Mouse (Mus musculus): ENCODE data around the gene Prrx1.

Gene Prrx1

DNA sequence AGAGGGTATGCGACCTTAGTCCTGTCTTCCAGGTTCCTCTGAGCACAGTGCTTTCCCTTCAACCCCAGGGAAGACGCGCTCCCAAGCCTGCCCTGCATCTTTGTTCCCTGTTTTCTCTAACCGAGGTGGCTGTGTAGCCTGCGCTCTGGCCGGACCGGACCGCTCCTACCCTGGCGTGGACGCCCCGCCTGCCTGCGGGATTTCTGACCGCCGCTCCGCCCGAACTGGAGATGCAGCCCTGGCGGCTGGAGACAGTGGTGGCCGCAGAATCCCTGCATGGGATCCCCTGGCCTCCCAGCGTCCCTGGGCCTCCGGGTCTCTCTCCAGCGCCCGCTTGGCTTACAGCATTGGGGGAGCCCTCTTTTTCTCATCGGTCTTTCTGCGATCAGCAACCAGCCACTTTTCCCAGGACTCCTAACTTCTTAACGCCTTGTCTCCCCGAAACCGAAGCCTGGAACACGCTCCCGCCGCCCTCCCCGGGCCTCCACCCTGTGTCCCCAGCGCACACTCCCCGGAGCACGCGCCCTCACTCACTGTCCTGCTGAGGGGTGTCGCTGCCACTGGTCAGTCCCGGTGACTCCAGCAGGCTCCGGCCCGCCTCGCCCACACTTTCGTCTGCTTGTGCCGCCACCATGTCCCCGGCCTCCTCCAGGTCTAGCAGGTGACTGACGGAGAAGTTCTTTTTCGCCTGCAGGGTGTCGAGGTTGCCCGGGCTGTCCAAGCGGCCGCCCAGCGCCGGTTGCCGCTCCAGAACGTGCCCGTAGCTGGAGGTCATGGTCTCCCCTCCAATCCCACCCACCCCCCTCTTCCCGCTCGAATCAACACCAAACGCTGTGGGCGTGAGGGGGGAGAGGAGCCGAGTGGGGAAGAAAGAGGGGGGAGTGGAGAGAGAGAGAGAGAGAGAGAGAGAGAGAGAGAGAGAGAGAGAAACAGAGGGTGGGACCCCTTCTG is 1.4 kb downstream of the Prrx1 start:
- no peak for DNase-seq (ENCODE audit: low read depth, low spot score)

DNA sequence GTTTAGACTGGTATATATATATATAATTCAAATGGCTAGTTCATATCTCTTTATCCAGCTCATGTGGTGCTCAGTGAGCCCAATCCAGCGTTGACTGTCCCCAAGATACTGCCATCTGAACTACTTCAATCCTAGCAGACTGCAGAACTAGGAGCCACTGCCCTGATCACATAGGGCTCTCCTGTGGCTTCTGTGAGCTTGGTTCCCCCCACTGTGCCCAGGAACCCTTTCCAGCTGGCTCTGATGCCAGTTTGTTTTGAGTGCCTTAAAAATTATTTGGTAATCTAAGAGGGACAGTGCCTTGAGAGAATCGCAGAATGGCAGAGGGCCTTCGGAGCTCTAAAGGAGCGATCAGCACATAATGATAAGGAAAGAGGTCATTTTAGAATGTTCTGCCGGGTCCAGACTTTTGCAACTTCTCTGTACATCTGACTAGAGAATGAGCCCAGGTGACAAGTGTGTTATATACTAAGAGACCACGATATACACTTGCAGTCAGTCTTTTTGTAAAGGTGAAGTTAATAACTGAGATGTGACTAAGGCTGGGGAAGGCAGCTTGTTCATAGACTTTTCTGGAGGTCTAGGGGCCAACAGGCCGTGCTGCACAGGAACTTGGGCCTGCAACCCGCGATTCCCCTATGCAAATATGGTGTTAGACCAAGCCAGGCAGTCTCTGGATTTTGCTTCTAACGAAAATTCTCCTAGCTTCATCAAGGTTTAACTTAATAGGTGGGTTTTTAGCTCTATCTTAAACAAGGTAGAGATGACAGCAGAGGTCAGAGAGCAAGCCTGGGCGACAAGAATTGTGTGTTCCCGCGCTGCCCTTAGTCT is 2.3 kb downstream of the Prrx1 start:
- DNase-seq (ENCODE audit: low read depth, low spot score): no peak

DNA sequence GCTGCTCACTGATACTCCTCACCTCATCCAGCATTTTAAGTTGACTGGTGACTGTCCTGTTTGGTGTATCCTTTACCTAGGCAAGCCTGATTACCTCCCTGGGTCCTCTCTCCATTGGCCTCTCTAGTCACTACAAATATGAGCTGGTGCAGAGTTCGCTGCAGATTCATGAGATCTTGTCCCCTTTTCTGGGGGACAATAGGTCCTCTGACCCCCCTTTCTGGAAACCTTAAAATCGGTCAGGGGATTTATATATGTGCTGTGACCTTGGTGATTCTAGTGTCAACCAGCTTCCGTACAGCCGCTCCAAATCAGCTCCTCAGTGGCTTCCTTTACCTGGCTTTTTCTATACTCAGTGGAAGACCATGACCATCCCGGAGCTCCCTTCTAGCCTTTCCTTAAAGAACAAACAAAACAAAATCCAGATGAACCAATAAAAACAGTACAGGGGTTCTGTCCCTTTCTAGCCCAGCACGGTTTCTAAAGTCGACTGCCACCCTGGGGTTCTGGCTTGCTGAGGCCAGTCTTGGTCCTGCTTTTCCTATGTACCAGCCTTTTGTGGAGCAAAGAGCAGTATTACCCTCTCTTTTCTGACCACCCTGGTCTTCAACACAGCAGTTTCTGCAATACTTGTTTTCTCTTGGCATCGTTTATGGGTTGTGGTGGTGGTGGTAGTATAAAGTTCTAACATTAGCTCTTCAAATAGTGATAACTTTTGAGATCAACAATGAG is 3.3 kb downstream of the Prrx1 start:
- DNase-seq (ENCODE audit: low read depth, low spot score): no peak

DNA sequence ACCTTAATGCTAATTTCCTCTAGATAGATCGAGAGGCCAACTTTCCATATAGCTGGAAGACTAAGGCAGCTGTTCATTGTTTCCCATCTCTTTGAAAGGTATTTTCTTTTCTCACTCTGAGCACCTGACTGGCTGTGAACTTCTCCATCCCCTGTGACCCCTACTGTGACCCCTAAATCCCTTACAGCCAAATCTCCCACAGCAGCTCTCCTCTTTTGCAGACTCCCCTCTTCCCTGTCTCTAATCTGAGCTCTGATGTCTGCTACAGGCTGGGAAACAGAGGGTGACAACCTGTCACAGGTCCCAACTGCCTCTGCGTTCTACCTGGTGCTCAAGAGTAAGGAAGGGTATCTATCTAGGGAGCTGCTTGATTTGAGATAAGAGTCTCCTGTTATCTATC is 4.0 kb downstream of the Prrx1 start:
- DNase-seq (ENCODE audit: low read depth, low spot score): no peak

DNA sequence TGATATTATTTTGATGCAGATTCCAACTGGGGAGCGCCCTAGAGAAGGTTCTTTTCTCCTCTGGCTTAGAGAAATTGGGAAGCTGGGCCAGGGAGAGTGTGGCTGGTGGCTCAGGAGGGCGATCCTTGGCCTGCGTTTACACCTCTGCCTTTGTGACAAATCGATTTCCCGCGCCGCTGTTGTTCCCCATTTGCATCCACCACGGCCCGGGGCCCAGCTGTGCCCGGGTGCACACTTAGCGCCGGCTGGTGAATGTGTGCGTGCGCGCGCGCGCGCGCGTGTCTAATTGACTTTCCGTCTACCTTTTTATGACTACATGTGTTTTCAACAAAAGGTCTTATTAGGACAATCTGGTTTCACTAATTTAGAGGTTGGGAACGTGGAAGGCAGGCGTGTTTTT is 4.9 kb downstream of the Prrx1 start:
- no peak for DNase-seq (ENCODE audit: low read depth, low spot score)

DNA sequence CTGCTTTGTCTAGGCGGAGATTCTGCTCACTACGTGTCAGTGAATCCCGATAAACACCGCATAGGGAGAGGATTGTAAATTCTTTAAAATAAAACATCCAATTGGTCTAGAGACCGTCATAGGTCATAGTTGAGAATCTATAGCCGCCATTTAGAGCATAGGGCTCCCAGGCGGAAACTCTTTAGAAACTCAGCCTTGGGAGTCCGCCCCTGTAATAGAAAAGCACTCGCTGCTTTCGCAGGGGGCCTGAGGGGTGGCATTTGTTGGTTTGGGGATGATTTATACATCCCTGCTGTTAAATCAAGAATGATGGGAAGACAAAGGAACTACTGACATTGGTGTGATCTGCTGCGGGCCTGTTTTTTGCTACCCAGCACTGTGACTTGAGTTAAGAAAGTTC is 5.8 kb downstream of the Prrx1 start:
- DNase-seq (ENCODE audit: low read depth, low spot score): no peak

DNA sequence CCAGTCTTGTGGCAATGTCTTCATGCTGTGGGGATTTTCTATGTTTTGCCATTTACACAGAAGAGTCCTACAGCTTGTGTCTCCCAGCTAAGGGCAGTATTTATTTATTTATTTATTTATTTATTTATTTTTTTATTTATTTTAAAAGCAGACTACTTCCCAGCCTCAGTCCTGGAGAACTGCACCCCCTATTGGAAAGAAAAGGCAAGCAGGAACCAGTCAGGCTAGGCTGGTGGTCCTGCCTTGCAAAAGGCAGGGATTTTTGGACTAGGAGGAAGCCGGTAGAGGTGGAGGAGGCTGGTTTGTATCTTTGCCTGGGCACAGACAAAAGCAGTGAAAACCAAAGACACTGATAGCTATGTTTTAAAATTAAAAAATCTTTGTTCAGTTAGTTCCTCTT is 7.6 kb downstream of the Prrx1 start:
- DNase-seq (ENCODE audit: low read depth, low spot score): no peak

DNA sequence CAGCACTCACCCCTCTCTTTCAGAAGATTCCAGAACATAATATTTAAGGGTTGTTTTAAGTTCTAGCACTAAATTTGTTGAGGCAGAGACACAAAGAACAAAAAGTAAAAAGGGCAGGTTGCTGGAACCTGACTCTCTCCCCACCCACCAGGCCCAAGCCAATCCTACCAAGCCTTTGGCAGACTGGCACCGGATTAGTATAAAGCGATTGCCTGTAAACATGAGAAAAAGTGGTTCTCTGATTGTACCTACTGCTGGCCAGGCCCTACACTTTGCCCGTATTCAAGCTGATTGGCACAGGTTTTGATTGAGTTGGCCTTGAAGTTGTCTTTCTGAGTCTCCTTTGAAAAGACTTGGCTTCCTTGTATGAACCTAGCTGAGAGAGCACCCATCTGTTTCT is 8.7 kb downstream of the Prrx1 start:
- no peak for DNase-seq (ENCODE audit: low read depth, low spot score)

DNA sequence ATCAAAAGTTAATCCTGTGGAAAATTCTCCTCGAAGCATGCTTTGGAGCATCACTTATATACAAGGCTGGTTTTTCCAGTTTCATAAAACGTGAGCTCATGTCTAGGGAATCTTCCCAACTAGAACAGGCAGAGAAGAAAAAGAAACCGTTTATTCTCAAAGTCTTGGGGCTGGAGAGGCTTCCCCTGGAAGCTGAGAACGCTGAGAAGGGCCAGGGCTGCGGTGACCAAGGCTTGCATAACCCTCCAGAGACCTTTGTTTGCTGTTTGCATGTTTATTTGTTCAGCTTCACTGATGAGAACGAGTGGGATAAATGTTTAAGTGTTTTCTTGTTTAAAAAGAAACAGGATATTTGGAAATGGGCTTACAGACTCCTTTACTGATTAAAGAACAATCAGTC is 11.2 kb downstream of the Prrx1 start:
- no peak for DNase-seq (ENCODE audit: low read depth, low spot score)

DNA sequence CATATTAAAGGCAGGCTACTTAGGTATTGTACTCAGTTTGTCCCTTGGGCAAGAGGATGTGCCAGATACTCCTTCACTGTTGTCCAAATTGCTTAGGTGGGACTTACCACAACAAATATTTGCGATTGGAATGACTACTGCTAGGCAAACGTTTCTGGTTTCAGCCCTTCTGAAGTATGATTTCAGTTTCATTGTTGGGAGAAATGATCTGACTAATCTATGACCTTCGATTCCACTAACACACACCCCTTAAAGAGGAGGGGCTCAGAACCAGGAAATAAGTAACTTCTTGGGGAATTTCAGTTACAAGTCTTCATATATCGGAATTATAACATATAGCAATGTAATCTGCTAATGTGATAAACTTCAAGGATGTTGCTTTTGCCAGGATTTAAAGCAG is 20.4 kb downstream of the Prrx1 start:
- no peak for DNase-seq (ENCODE audit: low read depth, low spot score)

DNA sequence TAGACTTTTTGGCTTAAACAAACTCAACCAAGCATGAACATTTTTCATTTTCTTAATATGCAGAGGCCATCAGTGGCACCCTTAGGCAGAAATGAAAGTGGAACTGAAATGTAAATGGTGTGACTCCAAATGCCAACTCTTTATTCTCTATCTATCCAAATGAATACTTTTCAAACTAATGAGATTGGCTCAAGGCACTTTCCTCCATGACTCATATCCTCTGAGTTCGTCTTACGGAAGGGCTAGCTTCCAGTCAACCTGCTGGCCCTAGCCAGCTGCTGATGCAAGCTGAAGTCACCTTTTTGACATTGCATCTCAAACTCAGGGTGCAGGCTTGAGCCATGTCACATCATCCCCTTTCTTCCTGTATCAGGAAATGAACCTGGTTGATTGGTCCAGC is 21.6 kb downstream of the Prrx1 start:
- DNase-seq (ENCODE audit: low read depth, low spot score): no peak

DNA sequence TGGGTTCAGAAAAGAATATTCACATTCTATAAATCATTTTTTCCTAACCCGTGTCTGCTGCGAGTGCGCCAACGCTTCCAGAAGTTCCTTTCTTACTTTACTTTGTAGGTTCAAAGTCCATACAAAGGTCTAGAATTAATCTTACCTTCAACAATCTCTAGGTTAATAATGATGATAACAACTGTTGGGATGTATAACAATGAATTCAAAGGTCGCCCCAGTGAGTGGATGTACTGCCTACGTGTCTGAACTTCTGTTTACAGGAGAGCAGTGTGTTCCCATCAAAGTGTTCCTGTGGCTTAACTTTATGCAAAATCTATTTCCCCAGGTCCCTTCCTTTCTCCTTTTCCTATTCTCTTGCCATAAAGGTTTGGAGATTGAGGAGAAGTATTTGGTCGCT is 24.4 kb downstream of the Prrx1 start:
- no peak for DNase-seq (ENCODE audit: low read depth, low spot score)

DNA sequence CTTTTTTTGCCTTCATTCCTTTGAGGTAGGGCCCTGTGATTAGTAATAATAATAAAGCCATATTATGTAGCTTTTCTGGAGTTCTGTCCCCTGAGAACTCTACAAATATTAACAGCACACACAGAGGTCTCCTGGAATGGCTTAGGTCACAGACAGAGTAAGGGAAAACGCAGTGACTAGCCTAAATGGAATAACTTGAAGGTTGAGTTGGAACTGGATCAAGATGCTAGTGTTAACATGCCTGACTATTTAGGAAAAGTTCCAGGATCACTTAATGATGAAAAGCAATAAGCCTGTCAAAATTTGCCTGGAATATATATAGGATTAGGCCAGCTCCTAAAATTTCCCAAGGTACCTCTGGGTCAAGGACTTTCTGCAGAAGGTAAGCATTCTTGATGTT is 28.0 kb downstream of the Prrx1 start:
- DNase-seq (ENCODE audit: low read depth, low spot score): no peak

DNA sequence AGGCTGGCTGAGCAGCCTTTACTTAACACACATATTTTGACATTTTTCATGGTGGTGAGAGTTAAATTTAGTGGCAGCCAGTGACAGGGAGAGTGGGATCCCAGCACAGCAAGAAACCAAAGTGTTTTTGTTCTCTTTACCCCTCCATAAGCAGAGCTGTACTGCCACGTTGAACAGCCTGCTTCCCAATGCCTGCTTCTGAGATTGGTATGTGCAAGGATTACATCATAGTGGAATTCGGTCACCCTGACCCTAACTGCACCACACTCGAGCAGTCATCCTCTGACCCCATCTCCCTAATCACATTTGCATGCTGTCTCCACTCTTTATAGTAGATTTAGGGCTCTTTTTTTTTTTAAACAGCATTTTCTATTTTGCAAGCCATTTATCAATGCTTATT is 28.4 kb downstream of the Prrx1 start:
- DNase-seq (ENCODE audit: low read depth, low spot score): no peak

DNA sequence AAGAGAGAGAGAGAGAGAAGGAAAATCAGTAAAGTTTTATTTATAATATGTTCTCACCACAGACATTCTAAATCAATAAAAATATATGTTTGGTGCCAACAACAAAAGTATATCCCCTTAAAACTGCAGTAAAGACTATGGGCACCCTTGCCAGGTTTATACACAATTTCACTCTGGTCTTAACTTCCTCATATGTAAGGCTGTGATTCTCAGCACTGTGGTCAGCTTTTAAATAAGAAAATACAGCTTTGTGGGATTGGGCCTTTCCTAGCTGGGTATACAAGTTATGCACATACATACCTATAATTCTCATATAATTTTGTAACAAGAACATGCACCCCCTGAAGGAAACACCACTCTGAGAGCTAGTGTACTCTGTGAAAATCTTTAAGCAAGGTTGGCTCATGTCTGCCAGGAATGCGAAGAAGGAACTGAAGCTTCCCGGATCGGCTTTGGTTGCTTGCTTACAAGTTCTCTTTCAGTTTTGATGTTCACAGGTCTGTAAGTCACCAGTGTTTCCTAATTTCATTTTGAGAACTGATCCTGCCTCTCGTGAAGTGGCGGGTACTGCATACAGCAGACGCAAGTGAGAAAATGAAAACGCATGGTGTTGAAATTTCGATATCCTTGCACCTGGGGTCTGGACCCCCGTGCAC is 29.4 kb downstream of the Prrx1 start:
- no peak for DNase-seq (ENCODE audit: low read depth, low spot score)

DNA sequence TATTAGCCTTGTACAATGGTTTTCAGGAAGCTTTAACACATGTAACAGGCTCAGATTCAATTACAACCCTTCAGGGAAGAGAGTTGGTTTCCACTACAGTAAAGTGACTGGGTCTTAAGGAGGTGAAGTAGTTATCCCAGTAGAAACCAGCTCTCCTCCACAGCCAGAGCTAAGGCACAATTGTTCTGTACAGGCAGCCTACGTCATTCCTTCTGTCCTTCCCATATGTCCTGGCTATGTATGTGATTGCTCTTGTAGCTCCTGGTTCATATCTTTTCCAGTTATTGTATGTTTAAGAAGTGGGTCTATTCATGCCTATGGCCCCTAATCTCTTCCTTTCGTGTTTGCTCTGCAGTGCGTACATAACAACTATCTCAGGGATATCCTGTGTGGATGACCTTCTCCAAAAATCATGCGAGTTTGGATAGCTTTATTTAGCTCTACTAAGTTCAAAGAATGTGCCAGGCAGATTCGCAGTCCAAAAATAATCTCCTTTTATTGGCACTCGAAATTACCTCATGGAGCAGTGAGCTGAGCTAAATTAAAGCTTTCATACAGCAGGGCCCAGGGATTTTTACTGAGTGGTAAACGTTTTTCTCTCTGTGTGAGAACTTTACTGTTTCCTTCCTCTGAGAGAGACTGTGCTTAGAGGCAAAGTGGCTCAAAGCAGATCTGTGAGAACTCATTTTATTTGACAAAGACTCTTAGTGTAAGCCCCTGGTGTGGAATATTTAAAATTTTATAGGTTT is 31.9 kb downstream of the Prrx1 start:
- DNase-seq (ENCODE audit: low read depth, low spot score): no peak

DNA sequence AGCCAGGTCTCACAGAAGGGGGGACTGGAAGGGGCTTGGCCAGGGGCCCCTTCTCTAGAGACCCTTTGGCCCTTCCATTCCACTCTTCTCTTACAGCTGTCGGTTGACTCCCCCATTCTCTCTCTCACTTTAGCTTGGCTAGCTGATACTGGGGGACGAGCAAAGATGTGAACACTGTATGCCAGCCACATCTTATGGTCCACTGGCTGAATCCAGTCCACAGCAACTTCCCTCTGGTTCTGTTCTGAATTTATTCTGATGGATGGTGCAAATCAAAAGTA is 32.7 kb downstream of the Prrx1 start:
- no peak for DNase-seq (ENCODE audit: low read depth, low spot score)

DNA sequence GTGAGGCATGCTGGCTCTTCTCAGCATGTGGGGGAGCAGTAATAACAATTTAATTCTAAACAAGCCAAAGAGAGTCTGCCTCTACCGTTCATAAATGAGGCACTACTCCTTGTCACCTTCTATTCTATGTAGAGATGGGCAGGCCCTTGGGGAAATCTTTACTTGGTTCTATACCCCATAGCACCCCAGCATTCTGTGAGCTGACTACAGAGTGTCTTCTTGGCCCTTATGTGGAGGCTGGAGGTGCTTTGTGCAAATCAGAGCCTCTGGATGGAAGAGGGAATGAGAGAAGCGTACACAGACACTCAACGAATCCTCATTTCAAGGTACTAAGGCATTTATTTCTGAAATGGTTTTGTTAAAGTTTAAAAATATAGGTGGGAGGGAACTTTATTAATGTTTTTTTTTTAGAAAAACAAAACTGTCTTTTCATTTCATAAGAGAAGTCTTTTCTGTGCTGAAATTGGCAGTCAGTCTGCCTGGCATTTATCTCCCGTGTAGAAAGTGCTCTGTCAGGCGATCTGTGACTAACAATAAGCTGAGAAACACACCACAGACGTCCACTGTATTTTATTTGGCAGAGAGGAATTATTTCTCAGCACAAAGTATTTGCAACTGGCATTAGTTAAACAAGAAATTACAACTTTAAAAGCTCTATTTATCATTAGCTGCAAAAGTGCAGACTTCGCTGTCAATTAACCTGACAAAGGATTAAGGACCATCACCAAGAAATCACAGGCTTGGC is 33.2 kb downstream of the Prrx1 start:
- DNase-seq (ENCODE audit: low read depth, low spot score): no peak

DNA sequence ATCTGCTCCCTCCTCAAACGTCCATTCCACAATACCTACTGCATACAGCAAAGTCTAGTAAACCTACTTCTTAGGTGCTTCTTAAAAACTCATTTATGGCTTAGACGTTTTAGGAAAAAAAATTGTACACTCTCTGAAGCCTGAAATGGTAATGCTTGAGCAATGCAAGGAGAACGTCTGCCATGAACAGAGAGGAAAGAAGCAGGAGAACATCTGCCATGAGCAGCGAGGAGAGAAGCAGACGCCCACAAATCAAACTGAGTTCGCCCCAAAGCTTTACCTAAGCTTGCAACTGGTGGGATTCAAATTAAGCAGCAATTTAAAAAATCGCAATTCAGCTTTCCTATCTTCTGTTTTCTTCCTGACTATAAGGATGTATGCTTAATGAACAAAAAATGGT is 36.4 kb downstream of the Prrx1 start:
- no peak for DNase-seq (ENCODE audit: low read depth, low spot score)

DNA sequence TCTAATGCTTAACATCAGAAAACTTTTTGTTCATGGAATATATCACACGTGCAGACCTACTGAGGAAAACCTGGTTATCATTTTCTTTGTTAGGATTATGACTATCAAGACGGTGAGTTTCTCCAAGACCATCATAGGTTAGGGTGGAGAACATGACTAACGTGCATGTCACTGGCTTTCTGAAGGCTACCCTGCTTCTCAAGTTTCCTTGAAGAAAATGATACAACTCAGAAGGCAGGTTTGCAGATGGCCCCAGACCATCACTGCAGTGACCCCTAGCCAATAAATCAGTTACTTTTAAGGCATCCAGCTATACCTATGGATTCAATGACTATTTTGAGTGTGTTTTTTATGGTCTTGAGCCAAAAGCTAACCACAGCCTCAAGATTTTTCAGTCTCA is 38.6 kb downstream of the Prrx1 start:
- no peak for DNase-seq (ENCODE audit: low read depth, low spot score)

All from CD4-positive helper T cell, adult 2 months (primary cell).